Mouse (Mus musculus) T-helper 17 cell (primary cell): ENCODE measurements around the gene Gm21739.
"Not testable (repeated sequence)": the region's sequence is repeated elsewhere in the genome, so short reads cannot be mapped to it uniquely, and the experiment has no call there.

ENCODE experiments used
- in situ Hi-C, 2 experiments: fragments of 300-600 bp; cut with MboI, MseI; formaldehyde crosslinking; loops; 1 replicate in 1 of 2; 2 replicates in 1 of 2; pipeline ENCODE4 v1.15.1; 2025; ENCODE audit warnings: high pct_unique_total_duplicates in 2 of 2

The Gm21739 gene

DNA sequence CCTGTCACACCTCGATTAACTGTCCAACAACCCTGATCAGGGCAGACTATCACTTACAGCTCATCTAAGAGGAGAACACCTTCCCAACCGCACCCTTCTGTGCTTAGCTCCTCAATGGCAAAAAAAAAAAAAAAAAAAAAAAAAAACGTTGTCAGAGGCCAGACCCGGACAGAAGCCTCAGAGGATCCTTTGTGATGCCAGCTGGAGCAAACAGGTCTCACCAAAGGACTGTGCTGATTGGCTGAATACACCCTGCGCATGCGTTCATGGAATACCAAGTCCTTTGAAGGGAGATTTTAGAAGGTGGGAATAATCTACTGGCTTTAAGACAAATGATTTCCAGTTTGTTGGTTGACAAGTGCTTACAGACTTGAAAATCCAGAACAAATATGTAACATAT, at the start of gene Gm21739:
Gm21739 (minus strand) TSS at position 101 of the 400 bp plus-strand sequence.
- in situ Hi-C loops = not testable (repeated sequence)
